In genomic region chr14:103667036-103667435, GRCm38 (mm10) we compare ENCODE assay signal across 24 mouse cellular contexts. TPM values are rescaled to one million over a fixed set of nuclear protein-coding genes. Genes with fewer than 3 reads are reported as not detected.
"Had no signal": no experiment of that assay in that cellular context is flagged by ENCODE, and none has a peak within 500 bp of the region (broad histone marks: within the 10 kb centered on the region; RNA-seq: fewer than 3 reads in every experiment).

No protein-coding gene starts in this region.

- H3K4me2 ChIP-seq: kidney, embryonic 15.5 days; limb, embryonic 13.5 days; liver, embryonic 12.5 days; liver, embryonic 15.5 days; lung, embryonic 15.5 days; midbrain, embryonic 13.5 days; neural tube, embryonic 13.5 days; stomach, embryonic 15.5 days had no signal

- H3K9me3 ChIP-seq: kidney, embryonic 15.5 days; limb, embryonic 10.5 days; limb, embryonic 13.5 days; liver, embryonic 12.5 days; liver, embryonic 15.5 days; lung, embryonic 15.5 days; stomach, embryonic 15.5 days had no signal

- DNase-seq: kidney, postnatal 14 days; kidney, postnatal 4 days; liver; lung, adult 18-20 months; lung, postnatal 10 days; lung, postnatal 36 days; retina, postnatal 1 day; right cerebral cortex, postnatal 25 days; spleen, adult 18-20 months; thymus, adult 18-20 months; thymus, postnatal 36 days had no signal

- H3K9ac ChIP-seq: kidney, embryonic 15.5 days; limb, embryonic 13.5 days; liver, embryonic 12.5 days; liver, embryonic 15.5 days; lung, embryonic 15.5 days; midbrain, embryonic 13.5 days; neural tube, embryonic 13.5 days; stomach, embryonic 15.5 days had no signal

- H3K27me3 ChIP-seq: kidney, embryonic 15.5 days; limb, embryonic 13.5 days; liver, embryonic 12.5 days; liver, embryonic 15.5 days; lung, embryonic 15.5 days; megakaryocyte, embryonic 14.5 days; midbrain, embryonic 13.5 days; neural tube, embryonic 13.5 days; stomach, embryonic 15.5 days had no signal

- H3K4me1 ChIP-seq: limb, embryonic 10.5 days; limb, embryonic 13.5 days; liver, embryonic 12.5 days; liver, embryonic 15.5 days; lung, embryonic 15.5 days; stomach, embryonic 15.5 days had no signal

- H3K4me3 ChIP-seq: kidney, embryonic 15.5 days; limb, embryonic 10.5 days; limb, embryonic 13.5 days; liver, embryonic 12.5 days; liver, embryonic 15.5 days; lung, embryonic 15.5 days; megakaryocyte, embryonic 14.5 days; midbrain, embryonic 10.5 days; midbrain, embryonic 13.5 days; myocyte; neural tube, embryonic 13.5 days; stomach, embryonic 15.5 days had no signal

- H3K27ac ChIP-seq: kidney, embryonic 15.5 days; limb, embryonic 10.5 days; limb, embryonic 13.5 days; liver, embryonic 12.5 days; liver, embryonic 15.5 days; lung, embryonic 15.5 days; midbrain, embryonic 10.5 days; midbrain, embryonic 13.5 days; neural tube, embryonic 13.5 days; stomach, embryonic 15.5 days had no signal

- ATAC-seq: liver, embryonic 12.5 days; midbrain, embryonic 13.5 days; midbrain, embryonic 16.5 days had no signal

- H3K36me3 ChIP-seq: limb, embryonic 10.5 days; limb, embryonic 13.5 days; liver, embryonic 12.5 days; liver, embryonic 15.5 days; lung, embryonic 15.5 days; stomach, embryonic 15.5 days had no signal

RNA-seq across cellular contexts. Expression of gene Slain1, which starts 17.0 kb away (rescaled TPM):
- polyA plus RNA-seq: myocyte had no signal
